Comparison of ENCODE assay signal across 17 mouse cellular contexts in the genomic region with DNA sequence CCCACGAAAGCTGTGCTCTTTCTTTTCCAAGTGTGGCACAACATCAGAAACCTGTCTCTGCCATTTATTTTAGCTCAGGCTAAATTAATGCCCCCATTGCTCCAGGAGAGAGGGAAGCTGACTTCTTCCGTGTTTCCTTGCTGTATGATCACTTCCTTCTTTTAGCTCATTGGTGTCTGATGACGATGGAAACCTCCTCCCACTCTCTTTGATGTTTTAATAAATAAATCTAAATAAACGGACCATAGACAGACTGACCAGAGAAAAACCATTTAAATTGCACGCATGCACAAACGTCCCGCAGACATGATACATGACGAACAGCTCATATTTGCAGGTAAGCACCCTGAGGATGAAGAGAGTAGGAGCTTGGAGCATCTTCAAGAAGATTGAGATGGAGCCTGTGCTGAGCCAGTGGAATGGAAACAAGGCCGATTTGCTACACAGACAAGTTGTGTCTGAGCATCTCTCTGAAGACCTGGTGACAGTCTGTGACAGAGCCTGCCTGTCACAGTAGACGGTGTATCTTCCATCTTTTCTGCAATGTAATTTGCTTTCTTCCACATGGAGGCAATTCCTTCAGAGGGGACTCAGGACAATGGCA. TPM values are rescaled to one million over a fixed set of nuclear protein-coding genes. Genes with fewer than 3 reads are reported as not detected.
"Had no signal": no experiment of that assay in that cellular context is flagged by ENCODE, and none has a peak within 500 bp of the region (broad histone marks: within the 10 kb centered on the region; RNA-seq: fewer than 3 reads in every experiment).

No protein-coding gene starts in this region.

- H3K4me3 ChIP-seq: left cerebral cortex, adult 2 months; limb, embryonic 13.5 days; midbrain, embryonic 10.5 days; neural tube, embryonic 13.5 days; stomach, embryonic 15.5 days had no signal

- H3K27me3 ChIP-seq: limb, embryonic 13.5 days; neural tube, embryonic 13.5 days; stomach, embryonic 15.5 days had no signal

- H3K36me3 ChIP-seq: limb, embryonic 13.5 days; midbrain, embryonic 10.5 days; neural tube, embryonic 13.5 days; stomach, embryonic 15.5 days had no signal

- H3K9me3 ChIP-seq: limb, embryonic 13.5 days; midbrain, embryonic 10.5 days; neural tube, embryonic 13.5 days; stomach, embryonic 15.5 days had no signal

- H3K4me2 ChIP-seq: limb, embryonic 13.5 days; neural tube, embryonic 13.5 days; stomach, embryonic 15.5 days had no signal

- H3K4me1 ChIP-seq: limb, embryonic 13.5 days; midbrain, embryonic 10.5 days; stomach, embryonic 15.5 days had no signal

- H3K27ac ChIP-seq: left cerebral cortex, adult 2 months; limb, embryonic 13.5 days; liver, embryonic 14.5 days; midbrain, embryonic 10.5 days; neural tube, embryonic 13.5 days; stomach, embryonic 15.5 days had no signal

- H3K9ac ChIP-seq: limb, embryonic 13.5 days; liver, embryonic 14.5 days; neural tube, embryonic 13.5 days; stomach, embryonic 15.5 days had no signal

- DNase-seq: kidney, postnatal 25 days; lung, adult 18-20 months; midbrain, embryonic 14.5 days; right cerebral cortex, postnatal 14 days; thymus, adult 2 months; thymus, postnatal 25 days had no signal

RNA-seq across cellular contexts. Expression of a gene that starts 16.4 kb away (rescaled TPM):
- total RNA-seq: layer of hippocampus, postnatal 25 days; left cerebral cortex, adult 2 months; left cerebral cortex, postnatal 36 days; liver, adult 2 months; monocyte, adult 5-6 weeks had no signal
- polyA plus RNA-seq: kidney, embryonic 16.5 days; limb, embryonic 13.5 days; neural tube, embryonic 13.5 days had no signal
